Mouse (Mus musculus): Measurements from ENCODE around the gene Iqschfp. TPM values are rescaled to one million over a fixed set of nuclear protein-coding genes. Genes with fewer than 3 reads are reported as not detected.

The Iqschfp gene
- polyA plus RNA-seq, 1 experiment from 2014 or later: not detected

DNA sequence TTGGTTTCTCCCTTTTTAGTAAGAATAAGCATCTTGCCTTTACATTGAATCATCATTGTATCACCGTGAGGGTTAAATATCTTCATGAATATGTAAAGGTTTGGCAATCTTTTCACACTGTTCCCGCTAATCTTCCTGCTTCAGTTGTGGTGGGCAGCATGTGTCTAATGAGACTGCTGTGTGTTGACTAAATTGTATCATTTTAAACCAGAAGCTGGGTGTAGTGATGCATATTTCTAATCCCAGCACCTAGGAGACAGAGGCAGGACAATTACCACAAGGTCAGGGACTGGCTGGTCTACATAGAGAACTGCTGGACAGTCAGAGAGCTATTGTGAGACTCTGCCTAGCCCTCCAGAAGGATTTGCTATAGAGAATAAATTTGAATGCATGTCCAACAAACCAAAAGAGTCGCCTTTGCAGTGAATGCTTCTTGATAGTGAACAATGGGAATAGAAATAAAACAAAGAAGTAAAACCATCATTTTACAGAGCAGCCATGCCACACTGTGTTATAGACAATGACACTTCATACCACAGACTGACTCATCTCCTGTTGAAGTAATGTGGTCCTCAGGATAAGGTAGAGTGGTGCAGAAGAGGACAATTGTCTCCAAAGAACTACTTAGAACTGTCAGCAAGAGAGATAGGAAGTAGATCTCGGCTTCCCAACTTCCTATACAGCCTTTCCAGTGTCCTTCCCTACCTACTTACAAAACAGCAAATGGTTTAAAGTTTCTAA, 310.3 kb downstream of the Iqschfp start:
- no peak for DNase-seq (ENCODE audit: low spot score)

DNA sequence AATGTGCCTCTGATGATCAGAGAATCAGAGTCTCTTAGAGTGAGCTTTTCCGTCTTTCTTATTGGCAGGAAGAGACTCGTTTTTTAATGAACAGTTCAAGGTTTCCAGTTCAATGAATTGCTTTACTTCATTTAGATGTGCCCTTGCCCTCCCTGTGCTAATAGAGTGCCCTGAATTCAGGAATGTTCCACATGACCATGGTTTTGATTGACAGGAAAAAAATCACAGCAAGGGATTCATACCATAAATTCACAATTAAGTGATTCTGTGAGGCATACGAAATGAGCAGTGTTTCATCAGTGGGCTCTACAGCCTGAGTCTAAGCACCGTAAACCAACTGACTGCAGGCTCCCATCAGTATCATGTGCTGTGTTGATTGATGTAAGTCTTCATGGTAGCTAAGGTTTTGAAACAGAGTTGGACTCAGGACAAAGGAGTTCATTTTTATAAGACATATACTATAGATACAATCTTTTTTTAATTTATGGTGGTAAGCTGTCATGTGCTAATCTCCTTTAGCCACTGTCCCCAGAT, 312.0 kb downstream of the Iqschfp start:
- no peak for DNase-seq (ENCODE audit: low spot score)

DNA sequence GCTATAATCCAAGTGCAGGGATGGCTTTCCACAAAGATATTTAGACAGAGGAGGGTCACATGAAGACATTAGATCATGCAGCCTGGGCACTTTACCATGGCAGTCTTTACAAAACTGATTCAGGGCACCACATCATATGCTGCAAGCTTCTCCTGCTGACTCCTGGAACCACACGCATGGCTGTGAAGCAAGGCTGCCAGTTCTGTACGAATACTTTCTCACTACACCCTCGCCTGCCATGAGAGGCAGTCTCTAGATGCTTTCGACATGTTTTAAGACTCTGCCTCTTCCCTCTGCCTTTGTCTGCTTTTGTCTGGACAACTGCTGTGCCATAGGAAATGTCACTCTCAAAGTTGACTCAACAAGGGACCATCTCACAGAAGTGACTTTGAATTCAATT, 318.4 kb downstream of the Iqschfp start:
- DNase-seq (ENCODE audit: low spot score): no peak

DNA sequence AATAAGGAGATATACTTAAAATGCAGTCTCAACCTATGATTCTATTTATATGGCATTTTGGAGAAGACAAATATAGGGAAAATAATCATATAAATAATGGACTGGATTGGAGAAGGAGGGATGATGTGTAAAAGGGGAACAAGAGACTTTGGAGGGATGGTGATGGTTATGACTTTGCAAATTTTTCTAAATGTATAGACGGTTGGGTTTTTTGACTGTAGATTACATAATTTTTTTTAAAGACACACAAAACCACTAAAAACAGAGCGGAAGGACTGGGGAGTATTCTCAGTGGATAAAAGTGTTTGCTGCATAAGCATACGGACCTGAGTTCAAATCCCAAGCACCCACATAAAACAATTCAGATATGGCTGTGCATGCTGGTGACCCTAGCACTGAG, 329.4 kb downstream of the Iqschfp start:
- DNase-seq (ENCODE audit: low spot score): no peak

DNA sequence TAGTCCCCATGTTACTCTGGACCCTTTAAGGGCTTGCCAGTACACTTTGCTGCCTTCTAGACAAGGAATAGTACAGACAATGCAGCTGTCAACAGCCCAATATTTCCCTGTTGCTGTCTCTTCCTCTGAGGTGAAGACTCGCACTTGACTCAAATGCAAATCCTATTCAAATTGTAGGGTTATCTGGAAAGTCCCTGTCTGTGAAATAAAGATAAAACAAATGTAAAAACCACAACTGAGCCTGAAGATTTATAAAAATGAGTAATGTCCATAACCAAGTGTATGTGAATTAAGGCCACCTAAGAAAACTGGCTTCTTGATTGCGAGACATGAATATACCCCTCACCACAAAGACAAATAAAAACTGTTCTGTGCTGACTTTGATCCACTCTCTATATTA, 347.9 kb downstream of the Iqschfp start:
- DNase-seq (ENCODE audit: low spot score): no peak

DNA sequence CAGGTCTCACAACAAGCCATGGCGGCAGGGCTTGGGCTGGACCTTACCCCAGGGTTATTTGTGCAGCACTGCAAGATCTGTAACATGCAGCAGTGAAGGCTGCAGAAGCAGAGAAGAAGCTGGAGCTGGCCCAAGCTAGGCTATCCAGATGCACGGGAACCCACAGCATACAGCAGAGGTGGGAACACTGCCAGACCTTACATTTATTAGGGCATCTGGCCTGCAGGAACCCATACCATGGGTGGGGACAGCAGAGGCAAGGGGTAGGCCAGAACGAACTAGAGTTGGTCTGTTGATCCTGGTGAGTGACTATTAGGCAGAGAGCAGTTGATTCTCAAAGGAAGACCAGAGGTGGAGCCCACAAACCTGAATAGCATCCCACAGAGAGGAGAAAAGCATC, 351.2 kb downstream of the Iqschfp start:
- DNase-seq (ENCODE audit: low spot score): no peak

DNA sequence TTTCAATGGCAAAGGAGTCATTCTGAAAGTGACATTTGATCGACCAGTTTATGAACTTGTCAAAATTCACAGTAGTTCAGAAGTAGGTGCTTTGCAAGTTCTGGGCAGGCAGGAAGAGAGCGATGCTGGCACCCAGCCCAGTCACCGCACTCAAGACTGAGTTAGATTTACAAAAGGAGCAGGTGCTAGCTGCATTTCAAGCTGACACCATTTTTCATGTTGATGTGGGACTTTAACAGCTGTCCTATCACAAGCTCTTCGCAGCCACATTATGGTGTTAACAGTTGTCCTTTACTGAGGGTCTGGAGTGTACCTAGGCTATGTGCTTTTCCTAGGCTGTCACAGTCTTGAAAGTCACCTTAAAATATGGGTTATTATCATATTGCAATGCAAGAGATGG, 354.1 kb downstream of the Iqschfp start:
- no peak for DNase-seq (ENCODE audit: low spot score)

DNA sequence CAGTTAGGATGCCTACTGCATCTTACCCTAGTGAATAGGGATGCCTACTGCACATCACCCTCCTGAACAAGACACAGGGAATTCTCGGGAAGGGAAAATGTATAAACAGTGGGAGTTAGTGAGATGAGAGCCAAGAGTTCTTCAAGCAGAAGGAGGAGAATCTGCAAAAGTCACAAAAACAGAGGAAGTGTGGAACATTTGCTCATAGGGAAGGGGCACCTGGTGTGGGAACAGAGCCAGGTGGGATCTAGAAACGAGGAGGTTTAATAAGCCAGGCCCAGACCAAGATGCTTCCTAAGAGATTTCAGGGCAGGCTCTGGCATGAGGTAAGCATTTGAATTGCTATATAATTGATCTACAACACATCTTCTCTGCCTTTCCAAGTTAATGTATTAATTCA, 358.6 kb downstream of the Iqschfp start:
- DNase-seq (ENCODE audit: low spot score): no peak

DNA sequence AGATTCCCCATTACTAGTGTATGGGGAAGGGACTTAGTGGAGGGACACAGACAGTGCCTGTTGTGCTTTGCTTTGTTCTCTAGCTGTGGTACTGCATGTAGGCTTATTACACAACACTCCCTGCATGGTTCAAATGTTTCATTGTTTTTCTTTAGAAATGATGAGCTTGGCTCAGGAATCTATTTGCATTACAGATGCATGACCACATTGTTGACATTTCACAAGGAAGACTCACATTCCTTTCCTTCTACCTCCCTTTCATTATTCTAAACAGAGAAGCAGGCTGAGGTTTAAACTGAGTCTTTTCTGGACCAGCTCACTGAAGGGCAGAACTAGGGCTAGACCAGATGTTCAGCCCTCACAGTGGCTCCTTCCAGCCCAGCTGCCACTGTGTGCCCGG, 360.3 kb downstream of the Iqschfp start:
- DNase-seq (ENCODE audit: low spot score): no peak

DNA sequence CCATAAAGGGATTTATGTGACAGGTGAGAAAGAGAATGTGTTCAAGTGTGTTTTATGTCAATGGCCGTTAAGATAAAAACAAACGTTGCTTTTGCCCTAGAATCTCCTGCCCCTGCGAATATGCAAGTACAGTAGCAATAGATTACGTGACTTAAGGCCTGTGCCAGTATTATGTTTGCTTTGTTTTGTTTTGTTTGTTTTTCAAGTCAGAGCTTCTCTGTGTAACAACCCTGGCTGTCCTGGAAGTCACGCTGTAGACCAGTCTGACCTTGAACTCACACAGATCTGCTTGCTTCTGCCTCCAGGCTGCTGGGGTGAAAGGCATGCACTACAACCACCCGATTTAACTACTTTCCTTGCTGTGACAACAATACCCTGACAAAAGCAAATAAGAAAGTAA, 370.3 kb downstream of the Iqschfp start:
- no peak for DNase-seq (ENCODE audit: low spot score)

DNA sequence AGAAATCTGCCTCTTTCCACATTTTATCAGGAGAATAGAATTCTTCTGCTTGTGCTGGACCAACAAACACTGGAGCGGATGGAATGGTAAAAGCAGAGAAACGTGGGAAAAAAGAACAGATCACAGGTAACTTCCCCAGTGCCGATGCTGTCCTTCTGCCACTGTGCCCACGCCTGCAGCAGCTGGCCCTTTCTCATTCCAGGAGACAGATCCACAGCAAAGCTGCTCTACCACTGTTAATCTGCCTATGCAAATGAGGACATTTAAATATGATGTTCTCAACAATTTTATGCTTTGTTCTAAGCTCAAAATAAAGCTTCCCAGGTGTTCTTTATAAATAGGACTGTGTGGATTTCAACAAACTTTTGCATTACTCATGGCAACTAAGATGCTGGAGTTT, 375.9 kb downstream of the Iqschfp start:
- no peak for DNase-seq (ENCODE audit: low spot score)

DNA sequence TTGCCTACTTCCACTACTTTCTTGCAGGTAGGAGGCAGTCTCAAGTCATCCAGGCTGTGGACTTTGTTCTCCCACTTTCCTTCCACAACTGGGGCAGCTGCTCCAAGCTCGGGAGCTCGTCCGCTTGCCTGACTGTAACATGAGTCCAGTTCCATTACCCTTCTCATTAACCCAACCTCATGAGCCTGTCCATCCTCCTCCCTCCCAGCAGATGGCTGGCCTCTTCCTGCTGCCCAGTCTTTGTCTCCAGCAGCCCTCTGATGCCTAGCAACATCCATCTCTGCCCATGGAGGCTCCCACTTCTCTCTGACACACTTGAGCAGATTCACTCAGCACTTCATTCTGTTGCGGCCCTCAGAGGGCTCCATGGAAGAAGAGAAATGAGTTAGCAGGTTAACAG, 377.2 kb downstream of the Iqschfp start:
- DNase-seq (ENCODE audit: low spot score): no peak

DNA sequence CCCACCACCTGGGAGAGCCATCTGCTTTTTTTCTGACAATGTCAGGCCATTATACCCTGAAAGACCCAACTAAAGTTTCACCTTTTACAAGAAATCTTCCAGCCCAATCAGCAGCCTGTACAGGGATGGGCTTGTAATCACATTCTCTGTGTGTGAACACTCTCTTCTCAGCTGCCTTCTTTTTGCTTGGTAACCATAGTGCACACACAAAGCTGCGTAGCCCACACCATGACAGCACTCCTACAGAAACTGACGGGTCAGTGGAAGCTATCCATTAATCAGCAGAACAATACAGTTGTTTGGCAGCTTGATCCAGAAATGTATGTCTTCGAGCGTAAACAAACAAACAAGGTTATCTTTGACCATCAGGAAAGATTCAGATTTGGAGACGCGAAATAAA, 378.2 kb downstream of the Iqschfp start:
- no peak for DNase-seq (ENCODE audit: low spot score)

DNA sequence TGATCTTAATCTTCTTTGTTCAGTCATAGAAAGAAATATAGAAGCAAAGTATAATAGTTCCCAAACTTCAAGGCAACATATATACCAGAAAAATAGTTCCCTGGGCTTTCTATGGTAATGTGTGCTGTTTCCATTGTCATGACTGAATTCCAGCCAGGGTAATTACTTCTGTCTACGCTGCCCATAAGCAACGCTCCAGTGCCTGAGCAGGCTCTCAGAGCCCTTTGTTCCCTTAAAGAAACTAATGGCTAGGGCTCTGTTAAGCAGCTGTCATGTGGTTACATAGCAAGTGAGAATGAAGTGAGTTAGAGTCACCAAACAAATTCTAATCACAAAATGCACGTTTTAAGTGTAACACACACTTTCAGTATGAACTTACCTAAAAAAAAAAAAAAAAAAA, 379.4 kb downstream of the Iqschfp start:
- no peak for DNase-seq (ENCODE audit: low spot score)

DNA sequence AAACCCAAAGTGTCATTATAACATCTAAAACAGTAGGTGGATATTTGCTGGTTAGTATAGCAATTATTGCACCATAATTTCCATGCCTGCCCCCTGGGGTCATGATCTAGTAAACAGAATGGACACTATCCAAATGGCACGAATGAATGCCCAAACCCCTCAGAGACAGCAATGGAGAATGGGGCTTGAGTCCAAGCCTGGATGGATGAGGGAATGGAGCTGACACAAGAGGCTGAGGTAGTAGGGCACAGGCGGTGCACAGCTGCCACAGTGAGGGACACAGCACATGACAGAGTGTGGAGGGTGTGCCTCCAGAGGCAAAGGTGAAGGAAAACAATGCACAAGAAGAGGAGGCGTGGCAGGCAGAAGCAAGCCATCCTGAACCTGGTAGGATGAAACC, 379.8 kb downstream of the Iqschfp start:
- DNase-seq (ENCODE audit: low spot score): no peak

DNA sequence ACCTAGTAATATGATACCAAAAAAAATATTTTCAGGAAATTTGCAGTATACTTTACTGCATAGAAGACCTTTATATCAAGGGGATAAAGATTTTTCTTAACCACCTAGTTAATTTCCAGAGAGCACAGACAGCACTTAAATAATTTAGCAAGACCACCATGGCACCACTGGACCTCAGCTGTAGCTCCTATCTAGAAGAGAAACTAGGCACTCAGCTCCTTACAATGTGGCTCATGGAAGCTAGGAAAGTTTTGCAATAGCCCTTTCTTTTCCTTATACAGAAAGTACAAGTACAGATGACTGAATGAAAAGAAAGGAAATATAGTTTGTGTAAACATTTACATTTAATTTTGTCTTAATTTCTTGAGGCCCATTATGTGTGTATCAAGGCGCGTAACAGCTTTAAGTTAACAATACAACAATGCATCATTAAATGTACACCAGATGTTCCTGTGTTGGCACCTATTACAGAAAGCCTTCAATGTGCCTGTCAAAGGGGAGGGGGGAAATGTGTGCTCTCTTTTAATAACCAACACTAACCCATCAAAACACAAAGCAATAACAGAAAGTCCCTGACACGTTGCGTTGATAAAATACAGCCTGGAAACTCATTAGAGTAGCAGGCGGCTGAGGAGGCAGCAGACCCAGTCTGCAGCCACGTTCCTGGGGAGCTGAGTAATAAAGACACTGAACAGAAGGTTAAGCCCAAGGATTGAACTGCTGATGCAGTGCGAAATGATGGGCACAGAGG, 391.0 kb downstream of the Iqschfp start:
- no peak for DNase-seq (ENCODE audit: low spot score)

DNA sequence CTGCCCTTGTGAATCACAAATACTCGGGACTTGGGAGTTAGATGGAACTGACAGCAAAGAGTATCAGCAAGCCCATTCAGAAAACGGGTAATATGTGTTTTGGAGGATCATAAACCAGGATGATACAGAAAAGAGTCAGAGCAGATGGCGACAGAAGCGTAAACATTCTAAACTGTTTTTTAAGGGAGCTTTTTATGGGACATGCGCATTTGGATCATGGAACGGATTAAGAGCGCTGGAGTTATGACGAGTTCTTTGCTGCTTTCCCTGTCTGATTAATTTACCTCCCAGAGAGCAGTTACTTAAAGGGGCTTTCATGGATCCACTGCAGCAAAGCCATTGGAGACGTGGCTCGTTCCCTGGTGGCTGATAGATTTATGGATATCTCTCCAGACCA, 391.6 kb downstream of the Iqschfp start:
- no peak for DNase-seq (ENCODE audit: low spot score)

DNA sequence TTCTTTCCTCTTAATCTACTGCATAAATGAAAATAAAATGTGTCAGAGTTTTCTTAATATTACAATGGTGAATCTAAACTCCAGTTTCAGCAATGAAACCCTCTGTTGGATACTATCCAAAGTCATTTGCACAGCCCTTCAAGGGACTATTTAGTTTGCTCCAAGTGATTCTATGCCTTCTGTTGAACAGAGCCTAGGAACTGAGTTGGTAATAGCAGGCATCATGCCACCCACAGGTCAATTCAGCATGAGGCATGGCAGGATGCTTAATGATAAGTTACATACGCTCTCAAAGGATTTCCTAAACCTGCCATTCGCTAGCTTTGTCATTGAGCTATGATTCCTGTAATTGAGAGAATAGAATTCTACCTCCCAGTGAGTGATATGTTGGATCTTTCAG, 392.5 kb downstream of the Iqschfp start:
- no peak for DNase-seq (ENCODE audit: low spot score)

DNA sequence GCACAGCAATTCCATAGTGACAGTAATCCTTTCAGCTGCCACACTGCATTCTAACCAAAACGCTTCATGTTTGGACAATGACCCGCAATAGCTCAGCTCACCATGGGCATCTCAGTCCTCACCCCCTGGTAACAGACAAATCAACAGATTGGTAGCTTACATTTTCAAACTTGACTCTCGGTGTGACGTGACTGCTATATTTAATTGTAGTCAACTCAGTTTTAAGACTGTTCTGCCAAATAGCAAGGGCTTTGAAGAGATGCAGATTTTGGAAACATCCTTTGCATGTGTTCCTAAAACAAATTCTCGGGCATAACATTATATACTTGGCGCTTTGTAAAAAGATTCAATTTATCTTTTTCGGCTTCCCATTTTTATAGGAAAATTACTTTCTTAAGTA, 404.7 kb downstream of the Iqschfp start:
- no peak for DNase-seq (ENCODE audit: low spot score)

DNA sequence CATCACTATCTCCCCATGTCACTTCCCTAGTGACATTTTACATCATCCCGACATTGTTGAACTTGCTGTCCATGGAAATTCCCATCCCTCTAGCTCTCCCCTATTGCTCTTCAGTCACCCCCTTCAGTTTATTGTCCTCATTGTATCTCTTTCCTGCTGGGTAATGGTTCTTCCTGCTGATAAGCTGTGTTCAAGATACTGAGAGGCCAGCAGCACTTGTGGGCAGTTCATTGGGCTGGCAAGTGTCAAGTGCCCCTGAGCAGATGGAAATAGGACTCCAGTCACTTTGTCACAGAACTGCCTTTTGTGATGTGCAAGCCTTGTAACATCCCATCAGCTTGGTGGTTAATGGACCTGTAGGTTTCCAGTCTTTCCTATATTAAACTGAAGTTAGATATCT, 413.6 kb downstream of the Iqschfp start:
- no peak for DNase-seq (ENCODE audit: low spot score)

DNA sequence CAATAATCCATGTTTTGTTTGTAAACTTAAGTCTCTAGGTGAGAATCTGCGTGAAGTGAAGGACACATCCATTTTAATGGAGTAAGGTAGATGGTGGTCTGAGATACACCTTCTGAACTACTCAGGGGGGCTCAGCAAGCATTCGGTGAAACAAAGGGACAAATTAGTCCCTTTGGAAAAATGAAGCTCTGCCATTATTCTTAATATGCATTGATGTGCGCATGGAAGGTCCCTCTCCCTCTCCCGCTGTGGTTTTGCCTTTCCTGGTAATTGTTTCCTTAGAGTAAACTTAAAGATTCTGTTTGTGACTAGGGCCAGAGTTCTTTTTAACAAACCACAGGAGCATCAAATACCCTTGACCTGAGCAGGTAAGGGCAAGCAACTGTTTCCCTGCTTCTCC, 414.7 kb downstream of the Iqschfp start:
- no peak for DNase-seq (ENCODE audit: low spot score)

DNA sequence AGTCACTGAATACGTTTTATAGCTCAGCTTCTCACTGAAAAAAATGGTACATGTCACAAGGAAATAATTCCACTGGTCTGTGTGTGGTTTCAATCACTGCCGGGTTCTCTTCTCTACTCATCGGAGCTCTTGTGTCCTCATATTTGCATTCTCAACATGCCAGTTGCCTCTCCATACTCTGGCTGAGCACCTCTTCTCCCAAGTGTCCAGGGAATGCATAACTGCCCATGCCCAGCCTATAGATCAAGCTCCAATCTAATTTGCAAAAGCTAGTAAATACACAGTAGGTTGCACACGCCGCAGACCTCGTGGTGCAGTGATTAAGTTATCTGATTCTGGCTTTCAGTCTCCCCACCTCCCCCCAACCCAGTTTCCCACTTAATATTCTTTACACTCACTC, 433.5 kb downstream of the Iqschfp start:
- no peak for DNase-seq (ENCODE audit: low spot score)

DNA sequence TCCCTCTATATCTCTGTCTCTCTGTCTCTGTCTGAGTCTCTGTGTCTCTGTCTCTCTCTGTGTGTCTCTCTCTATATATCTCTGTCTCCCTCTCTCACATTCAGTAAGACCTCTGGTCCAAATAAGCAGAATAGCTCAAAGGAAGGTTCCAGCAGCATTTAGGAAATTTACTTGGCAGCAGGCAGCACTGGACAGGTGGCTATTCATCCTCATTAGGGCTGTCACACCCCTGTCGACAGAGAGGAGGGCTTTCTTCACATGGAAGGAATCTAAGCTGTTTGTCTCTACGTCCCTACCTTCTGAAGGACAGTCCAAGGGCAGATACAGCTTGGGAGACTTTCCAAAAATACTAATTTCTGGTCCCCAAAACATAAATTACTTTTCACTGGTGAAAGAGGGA, 440.5 kb downstream of the Iqschfp start:
- DNase-seq (ENCODE audit: low spot score): no peak
